Mouse (Mus musculus) kidney, adult 2 months (tissue): ENCODE data around the gene Pde4d.

Experiments
- CTCF ChIP-seq: fragments of 200-500 bp; conservative IDR thresholded peaks from 2 replicates; pipeline ENCODE4 v1.5.1; 2011; ENCODE audit warnings: low read depth, mild to moderate bottlenecking, control low read depth, low read length, moderate library complexity, mixed read lengths; ENCODE audit not compliant: insufficient read depth, insufficient read length
- POLR2A ChIP-seq: fragments of 200-500 bp; IDR thresholded peaks from one replicate; pipeline ENCODE4 v1.6.1; 2011; ENCODE audit warnings: low read depth, low read length, control low read depth

DNA sequence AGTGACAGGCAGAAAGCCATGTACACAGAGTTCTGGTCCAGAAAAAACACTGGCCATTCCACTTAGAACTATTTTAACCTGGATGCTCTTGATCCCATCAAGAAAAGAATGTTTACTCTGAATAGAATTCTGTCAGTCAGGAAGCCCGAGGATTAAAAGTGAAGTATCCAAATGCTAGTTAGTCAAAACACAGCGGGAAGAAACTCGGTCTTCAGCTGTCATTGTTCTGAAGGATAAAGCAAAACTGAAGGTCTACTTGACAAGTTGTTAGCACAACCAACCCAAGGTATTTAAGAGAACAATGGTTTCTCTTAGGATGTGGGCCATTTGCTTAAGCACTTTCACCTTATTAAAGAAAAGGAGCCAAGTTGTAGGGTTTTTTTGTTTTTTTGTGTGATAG lies 1327.2 kb downstream of the Pde4d start:
- TF ChIP-seq CTCF, result no peak
- no peak for TF ChIP-seq POLR2A
